Mouse (Mus musculus) liver, embryonic 16.5 days (tissue): ENCODE measurements around the gene Cycs. TPM values are rescaled to one million over a fixed set of nuclear protein-coding genes. Genes with fewer than 3 reads are reported as not detected.
A peak's percentile ranks its signal among the peaks of the same experiment; 100 is the strongest.
"Not testable (repeated sequence)": the region's sequence is repeated elsewhere in the genome, so short reads cannot be mapped to it uniquely, and the experiment has no call there.

Source experiments
- ATAC-seq: fragments of 200-750 bp; cut with Nextera tagmentation; 2 replicates; pipeline ENCODE4 v1.8.0; 2017; ENCODE audit warnings: low read depth, mild to moderate bottlenecking, moderate number of reproducible peaks, moderate library complexity
- H3K27ac ChIP-seq: fragments of 300-500 bp; sonication (generic); 2 replicates; pipeline ENCODE4 v1.5.1; 2014; ENCODE audit warnings: mild to moderate bottlenecking, low read length
- H3K27me3 ChIP-seq: fragments of 300-500 bp; sonication (generic); 2 replicates; pipeline ENCODE4 v1.6.1; 2014; ENCODE audit warnings: low read depth, low read length, mixed read lengths; ENCODE audit not compliant: control insufficient read depth, insufficient read depth
- H3K36me3 ChIP-seq: fragments of 300-500 bp; sonication (generic); 2 replicates; pipeline ENCODE4 v1.6.1; 2014; ENCODE audit warnings: mild to moderate bottlenecking; ENCODE audit not compliant: control insufficient read depth, insufficient read depth
- H3K4me1 ChIP-seq: fragments of 300-500 bp; sonication (generic); 2 replicates; pipeline ENCODE4 v1.6.1; 2014; ENCODE audit warnings: low read depth, low read length, mixed read lengths; ENCODE audit not compliant: control insufficient read depth
- H3K4me2 ChIP-seq: fragments of 300-500 bp; sonication (generic); 2 replicates; pipeline ENCODE4 v1.6.1; 2014; ENCODE audit warnings: low read depth, low read length, mixed read lengths
- H3K4me3 ChIP-seq: fragments of 300-500 bp; sonication (generic); 2 replicates; pipeline ENCODE4 v1.5.1; 2014; ENCODE audit warnings: low read depth, mild to moderate bottlenecking, low read length
- H3K9ac ChIP-seq: fragments of 300-500 bp; sonication (generic); 2 replicates; pipeline ENCODE4 v1.6.1; 2014; ENCODE audit warnings: low read depth, low read length
- H3K9me3 ChIP-seq: fragments of 300-500 bp; sonication (generic); replicated peaks from 2 replicates; pipeline ENCODE4 v1.6.1; 2016; ENCODE audit warnings: low read length; ENCODE audit not compliant: control insufficient read depth
- WGBS: fragments of 180-500 bp; shearing (Covaris S2); extraction: QIAGEN DNeasy Blood & Tissue Kit; methylation state at CpG from one replicate; pipeline ENCODE4 v1.1.7; 2014; ENCODE audit not compliant: insufficient replicate concordance; 5-methylcytosine and 5-hydroxymethylcytosine counted together
- polyA plus RNA-seq: library from polyadenylated mRNA; unstranded; fragments of >200 nt; fragmentation: Nextera tagmentation; extraction: Ambion mirVana; gene quantifications from 2 replicates; pipeline ENCODE4 v1.2.1, GENCODE M21; 2015

Cycs gene
- polyA plus RNA-seq, 1 experiment from 2014 or later = 29.6 TPM

GRCm38 (mm10) chr6:50557566-50557965 is 8.8 kb downstream of the Cycs start:
- no peaks in the 10 kb centered on the region for H3K27me3 ChIP-seq
- H3K4me1 ChIP-seq = no peaks in the 10 kb centered on the region; the same call in 1 of the 2 replicates
- no peak overlapping the region for H3K27ac ChIP-seq
- H3K9ac ChIP-seq = no peak overlapping the region
- WGBS = 80% methylated on average over 6 of the region's 6 CpGs
- no peaks in the 10 kb centered on the region for H3K36me3 ChIP-seq
- H3K4me3 ChIP-seq = no peak overlapping the region
- no peak overlapping the region for H3K4me2 ChIP-seq
- no peaks in the 10 kb centered on the region for H3K9me3 ChIP-seq
- no peak for ATAC-seq

DNA sequence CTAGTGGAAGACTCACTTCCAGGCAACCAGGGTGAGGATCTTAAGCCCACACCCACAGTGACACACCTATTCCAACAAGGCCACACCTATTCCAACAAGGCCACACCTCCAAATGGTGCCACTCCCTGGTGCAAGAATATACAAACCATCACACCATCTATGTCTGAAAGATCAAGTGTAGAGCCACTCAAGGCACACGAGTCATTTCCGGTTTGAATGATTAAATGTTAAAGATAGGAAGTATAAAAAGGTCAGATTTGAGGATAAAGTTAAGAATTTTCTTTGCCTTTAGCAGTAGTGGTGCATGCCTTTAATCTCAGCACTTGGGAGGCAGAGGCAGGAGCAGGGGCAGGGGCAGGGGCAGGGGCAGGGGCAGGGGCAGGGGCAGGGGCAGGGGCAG is 12.1 kb downstream of the Cycs start:
- ATAC-seq, H3K27me3 ChIP-seq, H3K9ac ChIP-seq, H3K4me1 ChIP-seq, H3K27ac ChIP-seq, H3K4me3 ChIP-seq, H3K36me3 ChIP-seq, H3K4me2 ChIP-seq, H3K9me3 ChIP-seq: not testable (repeated sequence)
- WGBS = 57% methylated on average over 2 of the region's 2 CpGs

GRCm38 (mm10) chr6:50552881-50553518 is 13.3 kb downstream of the Cycs start:
- 60% methylated on average over 5 of the region's 5 CpGs for WGBS
- peak; percentile 91 for ATAC-seq
- Histone ChIP-seq H3K4me1 (no peaks in the 10 kb centered on the region; the same call in 1 of the 2 replicates), H3K27ac (no peak overlapping the region), H3K36me3 (no peaks in the 10 kb centered on the region), H3K4me3 (no peak overlapping the region), H3K4me2 (peak overlapping the region; percentile 12), H3K9ac (no peak overlapping the region), H3K9me3 (no peaks in the 10 kb centered on the region), H3K27me3 (no peaks in the 10 kb centered on the region)

DNA sequence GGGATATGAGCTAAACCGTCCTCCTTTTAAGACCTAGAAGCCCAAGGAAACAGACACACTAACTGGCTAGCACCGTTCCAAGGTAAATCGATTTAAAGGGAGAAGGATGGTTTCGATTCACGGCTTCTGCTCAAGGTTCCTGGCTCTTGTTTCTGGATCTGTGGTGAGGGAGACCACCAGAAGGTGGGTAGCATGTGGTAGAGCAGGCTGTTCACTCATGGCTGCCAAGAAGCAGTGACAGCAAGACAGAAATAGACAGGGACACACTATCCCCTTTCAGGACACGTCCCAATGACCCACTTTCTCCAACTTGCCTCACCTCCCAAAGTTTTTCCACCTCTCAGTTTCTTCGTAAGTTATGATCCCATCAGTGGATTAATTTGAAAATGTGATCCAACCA is 16.5 kb downstream of the Cycs start:
- Histone ChIP-seq H3K4me2 (no peak overlapping the region), H3K9me3 (no peaks in the 10 kb centered on the region), H3K4me3 (no peak overlapping the region), H3K4me1 (no peaks in the 10 kb centered on the region; the same call in 1 of the 2 replicates), H3K9ac (no peak overlapping the region), H3K27ac (no peak overlapping the region), H3K27me3 (no peaks in the 10 kb centered on the region), H3K36me3 (no peaks in the 10 kb centered on the region)
- WGBS = 64% methylated on average over 7 of the region's 7 CpGs
- no peak for ATAC-seq

- no peak overlapping the region for H3K4me3 ChIP-seq
- H3K36me3 ChIP-seq = no peaks in the 10 kb centered on the region
- no peak overlapping the region for H3K27ac ChIP-seq
- H3K4me2 ChIP-seq = no peak overlapping the region
- H3K9me3 ChIP-seq = no peaks in the 10 kb centered on the region
- H3K9ac ChIP-seq = no peak overlapping the region
- no peaks in the 10 kb centered on the region for H3K27me3 ChIP-seq
- WGBS = 57% methylated on average over 5 of the region's 5 CpGs
- ATAC-seq = no peak
- H3K4me1 ChIP-seq = no peaks in the 10 kb centered on the region; the same call in 1 of the 2 replicates
Measured at GRCm38 (mm10) chr6:50549051-50549450, 17.3 kb downstream of the Cycs start.

GRCm38 (mm10) chr6:50545412-50546043 is 20.8 kb downstream of the Cycs start:
- Histone ChIP-seq H3K36me3 (no peaks in the 10 kb centered on the region), H3K4me1 (no peaks in the 10 kb centered on the region), H3K4me2 (no peak overlapping the region), H3K9ac (no peak overlapping the region), H3K27ac (no peak overlapping the region), H3K4me3 (no peak overlapping the region), H3K27me3 (no peaks in the 10 kb centered on the region), H3K9me3 (no peaks in the 10 kb centered on the region; the same call in 1 of the 2 replicates)
- 12% methylated on average over 10 of the region's 10 CpGs for WGBS
- ATAC-seq = peak; percentile 47; the same call in 1 of the 2 replicates

GRCm38 (mm10) chr6:50542535-50542934 is 23.8 kb downstream of the Cycs start:
- no peaks in the 10 kb centered on the region for H3K27me3 ChIP-seq
- H3K27ac ChIP-seq = no peak overlapping the region
- no peaks in the 10 kb centered on the region for H3K4me1 ChIP-seq
- H3K4me3 ChIP-seq = no peak overlapping the region
- H3K9me3 ChIP-seq = no peaks in the 10 kb centered on the region; the same call in 1 of the 2 replicates
- WGBS = 62% methylated on average over 1 of the region's 1 CpGs
- H3K4me2 ChIP-seq = no peak overlapping the region
- H3K36me3 ChIP-seq = no peaks in the 10 kb centered on the region
- H3K9ac ChIP-seq = no peak overlapping the region
- no peak for ATAC-seq

GRCm38 (mm10) chr6:50539641-50540040 is 26.7 kb downstream of the Cycs start:
- Histone ChIP-seq H3K4me2 (no peak overlapping the region), H3K9ac (no peak overlapping the region), H3K36me3 (no peaks in the 10 kb centered on the region), H3K27me3 (no peaks in the 10 kb centered on the region), H3K4me1 (no peaks in the 10 kb centered on the region), H3K9me3 (no peaks in the 10 kb centered on the region; the same call in 1 of the 2 replicates), H3K27ac (no peak overlapping the region), H3K4me3 (no peak overlapping the region)
- 50% methylated on average over 1 of the region's 1 CpGs for WGBS
- ATAC-seq = no peak

GRCm38 (mm10) chr6:50536461-50536892 is 29.9 kb downstream of the Cycs start:
- H3K36me3 ChIP-seq = no peaks in the 10 kb centered on the region
- H3K4me3 ChIP-seq = no peak overlapping the region
- no peaks in the 10 kb centered on the region for H3K27me3 ChIP-seq
- no peaks in the 10 kb centered on the region for H3K9me3 ChIP-seq
- no peak overlapping the region for H3K27ac ChIP-seq
- H3K4me1 ChIP-seq = no peaks in the 10 kb centered on the region
- H3K9ac ChIP-seq = no peak overlapping the region
- no peak overlapping the region for H3K4me2 ChIP-seq
- WGBS = 7% methylated on average over 7 of the region's 7 CpGs
- 0 out of 2 replicates have a peak, but pooled peaks have one; percentile 9 for ATAC-seq
